Mouse (Mus musculus): ENCODE data around the gene Slc43a1.
"Not testable (repeated sequence)": the region's sequence is repeated elsewhere in the genome, so short reads cannot be mapped to it uniquely, and the experiment has no call there.

The Slc43a1 gene

DNA sequence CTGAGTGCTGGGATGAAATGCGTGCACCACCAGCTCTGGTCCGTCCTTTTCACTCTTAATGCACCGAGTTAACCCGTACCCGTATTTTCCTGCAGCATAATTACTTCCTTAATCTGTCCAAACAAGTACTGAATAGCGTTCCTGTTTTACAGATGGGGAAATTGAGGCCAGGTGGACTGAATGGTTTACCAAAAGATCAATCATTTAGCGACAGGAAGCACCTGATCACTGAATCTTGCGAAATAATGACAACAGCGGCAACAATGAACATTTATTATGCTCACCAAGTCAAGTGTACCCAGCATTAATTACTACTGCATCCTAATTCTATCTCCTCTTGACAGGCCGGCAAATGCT lies at the start of gene Slc43a1:
TSS of gene Slc43a1 (plus strand) at position 258 of the 357 bp plus-strand sequence.
- no peaks in the 10 kb centered on the region for H3K27me3 ChIP-seq (ENCODE audit: control insufficient read depth, insufficient read depth, low read length, poor library complexity, severe bottlenecking)
- no peaks in the 10 kb centered on the region for H3K36me3 ChIP-seq (ENCODE audit: control insufficient read depth, insufficient read depth, low read length, poor library complexity, severe bottlenecking)
- DNase-seq (ENCODE audit: low read depth, low spot score), result peak; percentile 8

GRCm38 (mm10) chr2:84790418-84790817 lies 48.2 kb upstream of the Slc43a1 start:
- no peak for DNase-seq (ENCODE audit: low read depth, low spot score)
- Histone ChIP-seq H3K27me3 (ENCODE audit: control insufficient read depth, insufficient read depth, low read length, poor library complexity, severe bottlenecking) (no peaks in the 10 kb centered on the region), H3K36me3 (ENCODE audit: control insufficient read depth, insufficient read depth, low read length, poor library complexity, severe bottlenecking) (no peaks in the 10 kb centered on the region)

DNA sequence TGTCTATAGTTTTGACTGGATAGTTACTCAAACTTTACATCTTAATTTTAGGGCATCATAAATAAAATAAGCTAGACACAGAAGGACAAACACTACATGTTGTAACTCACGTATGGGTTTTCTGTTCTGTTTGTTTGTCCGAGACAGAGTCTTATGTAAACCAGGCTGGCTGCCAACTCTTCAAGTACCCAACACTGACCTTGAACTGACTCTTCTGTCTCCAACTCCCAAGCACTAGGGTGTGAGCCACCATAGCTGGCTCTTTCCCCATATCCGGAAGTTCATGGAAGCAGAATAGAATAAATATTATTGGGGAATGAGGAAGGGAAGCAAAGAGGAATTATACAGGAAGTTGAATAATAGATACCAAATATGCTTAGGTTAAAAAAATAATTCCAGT lies 46.1 kb upstream of the Slc43a1 start:
- Histone ChIP-seq H3K27me3 (ENCODE audit: control insufficient read depth, insufficient read depth, low read length, poor library complexity, severe bottlenecking) (no peaks in the 10 kb centered on the region), H3K36me3 (ENCODE audit: control insufficient read depth, insufficient read depth, low read length, poor library complexity, severe bottlenecking) (no peaks in the 10 kb centered on the region)
- DNase-seq (ENCODE audit: low read depth, low spot score), result no peak

GRCm38 (mm10) chr2:84793154-84793553 lies 45.5 kb upstream of the Slc43a1 start:
- Histone ChIP-seq H3K27me3 (ENCODE audit: control insufficient read depth, insufficient read depth, low read length, poor library complexity, severe bottlenecking) (no peaks in the 10 kb centered on the region), H3K36me3 (ENCODE audit: control insufficient read depth, insufficient read depth, low read length, poor library complexity, severe bottlenecking) (no peaks in the 10 kb centered on the region)
- no peak for DNase-seq (ENCODE audit: low read depth, low spot score)

DNA sequence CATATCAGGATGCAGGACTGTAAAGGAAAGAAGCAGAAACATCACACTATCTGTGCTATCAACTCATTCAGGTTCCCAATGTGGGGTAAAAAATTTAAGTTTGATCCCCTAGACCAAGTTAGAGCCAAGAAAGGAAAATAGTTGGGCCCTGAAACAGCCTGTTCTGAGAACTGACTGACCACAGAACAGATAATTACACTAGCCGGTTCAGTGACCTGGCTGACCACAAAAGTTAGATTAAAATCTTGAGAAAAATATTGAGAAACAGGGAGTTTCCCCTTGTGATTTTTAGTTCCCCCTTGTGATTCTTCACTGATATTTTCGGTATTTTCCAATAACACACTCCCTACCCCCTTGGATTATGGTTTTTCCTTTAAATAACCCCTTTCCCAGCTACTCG lies 44.8 kb upstream of the Slc43a1 start:
- no peaks in the 10 kb centered on the region for H3K36me3 ChIP-seq (ENCODE audit: control insufficient read depth, insufficient read depth, low read length, poor library complexity, severe bottlenecking)
- no peaks in the 10 kb centered on the region for H3K27me3 ChIP-seq (ENCODE audit: control insufficient read depth, insufficient read depth, low read length, poor library complexity, severe bottlenecking)
- DNase-seq (ENCODE audit: low read depth, low spot score), result peak; percentile 19

DNA sequence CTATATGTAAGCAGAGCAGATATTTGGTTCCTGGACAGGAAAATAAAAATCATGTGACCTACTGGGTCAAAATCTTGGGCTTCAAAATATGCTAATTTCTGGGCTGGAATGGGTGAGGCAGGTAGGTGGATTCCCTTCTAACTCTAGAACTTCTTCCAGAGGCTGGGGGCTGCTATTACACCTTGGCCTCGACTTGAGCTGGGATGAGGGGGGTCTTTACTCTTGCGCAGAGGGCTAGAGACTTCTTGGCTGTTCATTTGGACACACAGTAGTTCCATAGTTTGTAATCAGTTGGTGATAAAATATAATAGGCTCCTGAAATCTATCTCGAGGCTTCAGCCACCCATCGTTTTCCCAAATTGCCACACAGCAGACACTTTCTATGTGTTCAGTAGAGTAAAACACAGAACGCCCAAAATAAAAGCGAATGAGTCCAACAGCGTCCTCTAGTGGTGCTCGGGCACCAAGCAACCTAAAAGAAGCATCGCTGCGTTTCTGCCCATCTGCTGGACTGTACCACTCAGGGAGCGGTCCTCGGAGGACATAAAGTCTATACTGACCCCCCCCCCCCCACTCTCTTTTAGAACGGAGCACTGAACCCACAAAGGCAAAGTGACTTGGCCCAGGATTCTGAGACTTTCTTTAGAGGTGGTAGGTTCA lies 40.7 kb upstream of the Slc43a1 start:
- Histone ChIP-seq H3K36me3 (ENCODE audit: control insufficient read depth, insufficient read depth, low read length, poor library complexity, severe bottlenecking) (no peaks in the 10 kb centered on the region), H3K27me3 (ENCODE audit: control insufficient read depth, insufficient read depth, low read length, poor library complexity, severe bottlenecking) (no peaks in the 10 kb centered on the region)
- DNase-seq (ENCODE audit: low read depth, low spot score), result peak; percentile 84

GRCm38 (mm10) chr2:84798493-84798921 lies 40.1 kb upstream of the Slc43a1 start, which contains the start of gene Ube2l6:
Ube2l6 (plus strand) TSS chr2:84798828.
- no peaks in the 10 kb centered on the region for H3K36me3 ChIP-seq (ENCODE audit: control insufficient read depth, insufficient read depth, low read length, poor library complexity, severe bottlenecking)
- H3K27me3 ChIP-seq (ENCODE audit: control insufficient read depth, insufficient read depth, low read length, poor library complexity, severe bottlenecking), result no peaks in the 10 kb centered on the region
- DNase-seq (ENCODE audit: low read depth, low spot score), result peak; percentile 53

GRCm38 (mm10) chr2:84799041-84799561 lies 39.5 kb upstream of the Slc43a1 start:
- peak; percentile 83 for DNase-seq (ENCODE audit: low read depth, low spot score)
- no peaks in the 10 kb centered on the region for H3K27me3 ChIP-seq (ENCODE audit: control insufficient read depth, insufficient read depth, low read length, poor library complexity, severe bottlenecking)
- H3K36me3 ChIP-seq (ENCODE audit: control insufficient read depth, insufficient read depth, low read length, poor library complexity, severe bottlenecking), result no peaks in the 10 kb centered on the region

DNA sequence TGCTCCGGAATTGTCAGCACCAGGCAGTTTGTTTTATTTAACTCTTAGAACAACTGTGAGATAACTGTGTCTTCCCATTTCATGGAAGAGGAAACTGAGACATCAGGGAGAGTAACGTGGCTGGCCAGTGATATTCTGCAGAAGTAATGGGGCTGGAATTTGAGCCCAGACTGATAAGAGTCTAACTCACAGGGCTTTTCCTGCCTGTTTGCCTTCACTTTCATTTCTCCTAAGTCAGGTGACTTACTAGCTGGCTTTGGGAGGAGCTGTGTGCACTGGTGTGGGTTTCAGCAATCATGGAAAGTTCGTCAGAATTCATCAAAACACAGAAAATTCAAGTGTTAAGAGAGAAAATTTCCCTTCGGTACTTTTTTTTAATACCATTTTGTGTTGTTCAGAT lies 38.3 kb upstream of the Slc43a1 start:
- Histone ChIP-seq H3K27me3 (ENCODE audit: control insufficient read depth, insufficient read depth, low read length, poor library complexity, severe bottlenecking) (no peaks in the 10 kb centered on the region), H3K36me3 (ENCODE audit: control insufficient read depth, insufficient read depth, low read length, poor library complexity, severe bottlenecking) (no peaks in the 10 kb centered on the region)
- DNase-seq (ENCODE audit: low read depth, low spot score), result no peak

DNA sequence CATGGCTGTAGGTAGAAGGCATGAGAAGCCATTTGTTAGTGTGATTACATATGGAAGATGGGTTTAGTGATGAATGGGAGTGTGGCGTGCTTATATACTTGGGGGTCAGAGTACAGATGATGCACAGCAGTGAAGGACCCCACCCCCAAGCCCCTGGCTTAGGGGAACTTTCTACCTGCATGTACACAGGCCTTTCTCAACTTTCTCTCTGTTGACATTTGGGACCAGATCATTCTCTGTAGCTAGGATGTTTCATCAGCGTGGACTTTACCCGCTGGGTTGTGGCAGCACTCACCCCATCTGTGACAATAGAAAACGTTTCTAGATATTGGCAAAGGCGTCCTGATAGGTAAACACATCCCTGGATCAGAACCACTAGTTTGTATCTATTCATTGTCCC lies 37.4 kb upstream of the Slc43a1 start:
- H3K36me3 ChIP-seq (ENCODE audit: control insufficient read depth, insufficient read depth, low read length, poor library complexity, severe bottlenecking); H3K27me3 ChIP-seq (ENCODE audit: control insufficient read depth, insufficient read depth, low read length, poor library complexity, severe bottlenecking); DNase-seq (ENCODE audit: low read depth, low spot score): not testable (repeated sequence)

GRCm38 (mm10) chr2:84803963-84804362 lies 34.7 kb upstream of the Slc43a1 start:
- DNase-seq (ENCODE audit: low read depth, low spot score), result no peak
- Histone ChIP-seq H3K27me3 (ENCODE audit: control insufficient read depth, insufficient read depth, low read length, poor library complexity, severe bottlenecking) (no peaks in the 10 kb centered on the region), H3K36me3 (ENCODE audit: control insufficient read depth, insufficient read depth, low read length, poor library complexity, severe bottlenecking) (no peaks in the 10 kb centered on the region; the same call in 1 of the 2 replicates)

- Histone ChIP-seq H3K36me3 (ENCODE audit: control insufficient read depth, insufficient read depth, low read length, poor library complexity, severe bottlenecking) (no peaks in the 10 kb centered on the region; the same call in 1 of the 2 replicates), H3K27me3 (ENCODE audit: control insufficient read depth, insufficient read depth, low read length, poor library complexity, severe bottlenecking) (no peaks in the 10 kb centered on the region)
- no peak for DNase-seq (ENCODE audit: low read depth, low spot score)
Observed at GRCm38 (mm10) chr2:84806546-84806945, 32.1 kb upstream of the Slc43a1 start.

GRCm38 (mm10) chr2:84809330-84809729 lies 29.3 kb upstream of the Slc43a1 start:
- DNase-seq (ENCODE audit: low read depth, low spot score), result no peak
- H3K36me3 ChIP-seq (ENCODE audit: control insufficient read depth, insufficient read depth, low read length, poor library complexity, severe bottlenecking), result no peaks in the 10 kb centered on the region; the same call in 1 of the 2 replicates
- no peaks in the 10 kb centered on the region for H3K27me3 ChIP-seq (ENCODE audit: control insufficient read depth, insufficient read depth, low read length, poor library complexity, severe bottlenecking)

DNA sequence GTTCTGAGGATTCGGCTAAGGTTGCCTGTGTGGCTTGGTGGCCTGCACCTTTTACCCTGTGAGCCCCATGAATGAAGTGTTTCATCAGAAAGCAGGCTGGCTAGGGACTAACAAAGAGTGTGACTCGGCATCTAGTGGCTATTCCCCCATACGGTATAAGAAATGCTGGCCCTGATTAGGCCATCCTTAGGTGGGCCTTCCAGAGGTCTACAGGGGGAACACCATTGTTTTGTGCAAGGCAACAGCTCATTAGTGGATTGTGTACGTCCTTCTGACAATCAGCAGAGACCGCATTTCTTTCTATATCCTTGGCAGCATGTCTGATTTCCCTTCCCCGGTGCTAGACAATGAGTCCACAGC lies 28.1 kb upstream of the Slc43a1 start:
- no peak for DNase-seq (ENCODE audit: low read depth, low spot score)
- Histone ChIP-seq H3K27me3 (ENCODE audit: control insufficient read depth, insufficient read depth, low read length, poor library complexity, severe bottlenecking) (no peaks in the 10 kb centered on the region), H3K36me3 (ENCODE audit: control insufficient read depth, insufficient read depth, low read length, poor library complexity, severe bottlenecking) (no peaks in the 10 kb centered on the region; the same call in 1 of the 2 replicates)

- DNase-seq (ENCODE audit: low read depth, low spot score), result peak; percentile 81
- Histone ChIP-seq H3K27me3 (ENCODE audit: control insufficient read depth, insufficient read depth, low read length, poor library complexity, severe bottlenecking) (no peaks in the 10 kb centered on the region), H3K36me3 (ENCODE audit: control insufficient read depth, insufficient read depth, low read length, poor library complexity, severe bottlenecking) (no peaks in the 10 kb centered on the region; the same call in 1 of the 2 replicates)
Observed at GRCm38 (mm10) chr2:84810886-84811577, 27.6 kb upstream of the Slc43a1 start.

All from splenic B cell, adult 2 months (primary cell).